Mouse (Mus musculus) forebrain, embryonic 14.5 days (tissue): ENCODE data around the gene Psmb9. TPM values are rescaled to one million over a fixed set of nuclear protein-coding genes. Genes with fewer than 3 reads are reported as not detected.
A peak's percentile ranks its signal among the peaks of the same experiment; 100 is the strongest.

Source experiments
- ATAC-seq: fragments of 200-750 bp; cut with Nextera tagmentation; 2 replicates; pipeline ENCODE4 v1.8.0; 2017; ENCODE audit warnings: mild to moderate bottlenecking, moderate library complexity
- DNase-seq: peaks from one replicate; pipeline ENCODE4 v3.0.0-alpha.2; 2015; ENCODE audit warnings: low spot score
- H3K27ac ChIP-seq: fragments of 300-500 bp; sonication (generic); 2 replicates; pipeline ENCODE4 v1.5.1; 2014; ENCODE audit warnings: low read depth, mild to moderate bottlenecking, control low read depth, low read length, moderate library complexity
- H3K27me3 ChIP-seq: fragments of 300-500 bp; sonication (generic); replicated peaks from 2 replicates; pipeline ENCODE4 v1.6.1; 2014; ENCODE audit warnings: low read length, control low read depth, mixed read lengths; ENCODE audit not compliant: control insufficient read depth, insufficient read depth
- H3K36me3 ChIP-seq: fragments of 300-500 bp; sonication (generic); 2 replicates; pipeline ENCODE4 v1.6.1; 2014; ENCODE audit warnings: low read length, control low read depth; ENCODE audit not compliant: control insufficient read depth, insufficient read depth
- H3K4me1 ChIP-seq: fragments of 300-500 bp; sonication (generic); 2 replicates; pipeline ENCODE4 v1.6.1; 2014; ENCODE audit warnings: antibody characterized with exemption, low read length, control low read depth; ENCODE audit not compliant: control insufficient read depth, insufficient read depth
- H3K4me2 ChIP-seq: fragments of 300-500 bp; sonication (generic); 2 replicates; pipeline ENCODE4 v1.6.1; 2014; ENCODE audit warnings: mild to moderate bottlenecking, control low read depth, low read length
- H3K4me3 ChIP-seq: fragments of 300-500 bp; sonication (generic); 2 replicates; pipeline ENCODE4 v1.5.1; 2014; ENCODE audit warnings: low read depth, low read length, control low read depth
- H3K9ac ChIP-seq: fragments of 300-500 bp; sonication (generic); 2 replicates; pipeline ENCODE4 v1.6.1; 2014; ENCODE audit warnings: mild to moderate bottlenecking, low read length, control low read depth, moderate library complexity
- H3K9me3 ChIP-seq: fragments of 300-500 bp; sonication (generic); replicated peaks from 2 replicates; pipeline ENCODE4 v1.6.1; 2016; ENCODE audit warnings: low read length, control low read depth, mixed read lengths; ENCODE audit not compliant: control insufficient read depth
- WGBS: fragments of 180-500 bp; shearing (Covaris S2); extraction: QIAGEN DNeasy Blood & Tissue Kit; methylation state at CpG from one replicate; pipeline ENCODE4 v1.1.7; 2014; 5-methylcytosine and 5-hydroxymethylcytosine counted together
- polyA plus RNA-seq: library from polyadenylated mRNA; unstranded; fragments of >200 nt; fragmentation: Nextera tagmentation; extraction: Ambion mirVana; gene quantifications from 2 replicates; pipeline ENCODE4 v1.2.1, GENCODE M21; 2014

Psmb9 gene
- polyA plus RNA-seq, 1 experiment from 2014 or later: 0.58 TPM

DNA sequence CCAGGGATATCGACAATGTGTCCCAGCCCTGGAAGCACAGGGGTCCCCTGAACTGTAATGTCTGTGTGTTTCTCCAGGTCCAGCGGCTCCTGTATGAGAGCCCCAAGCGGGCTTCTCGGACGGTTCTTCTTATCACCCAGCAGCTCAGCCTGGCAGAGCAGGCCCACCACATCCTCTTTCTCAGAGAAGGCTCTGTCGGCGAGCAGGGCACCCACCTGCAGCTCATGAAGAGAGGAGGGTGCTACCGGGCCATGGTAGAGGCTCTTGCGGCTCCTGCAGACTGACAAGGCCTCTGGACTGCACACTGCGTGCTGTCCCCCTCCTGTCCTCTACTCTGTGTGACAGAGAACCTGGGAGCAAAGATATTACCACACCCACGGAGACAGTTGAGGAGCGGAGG, 8.9 kb upstream of the Psmb9 start:
- no peak overlapping the region for H3K4me3 ChIP-seq

DNA sequence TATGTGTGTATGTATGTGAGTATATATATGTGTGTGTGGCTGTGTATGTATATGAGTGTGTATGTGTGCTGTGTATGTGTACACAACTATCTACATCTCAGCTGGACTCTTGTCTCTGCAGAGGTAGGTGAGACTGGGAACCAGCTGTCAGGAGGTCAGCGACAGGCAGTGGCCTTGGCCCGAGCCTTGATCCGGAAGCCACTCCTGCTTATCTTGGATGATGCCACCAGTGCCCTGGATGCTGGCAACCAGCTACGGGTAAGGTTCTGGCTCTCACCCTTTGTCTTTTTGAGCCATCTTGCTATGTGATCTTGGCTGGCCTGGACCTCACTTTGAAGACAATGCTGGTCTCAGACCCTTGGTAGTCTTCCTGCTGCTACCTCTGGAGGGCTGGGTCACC, 7.2 kb upstream of the Psmb9 start:
- Histone ChIP-seq H3K4me1 (no peaks in the 10 kb centered on the region), H3K27ac (no peak overlapping the region), H3K9ac (no peak overlapping the region), H3K4me3 (no peak overlapping the region), H3K4me2 (no peak overlapping the region), H3K27me3 (peaks cover 57% of the 10 kb centered on the region), H3K36me3 (no peaks in the 10 kb centered on the region), H3K9me3 (no peaks in the 10 kb centered on the region)
- WGBS: 84% methylated on average over 3 of the region's 4 CpGs
- no peak for ATAC-seq
- DNase-seq: no peak

More for the DNA sequence above, 8.9 kb upstream of the Psmb9 start:
- no peak for ATAC-seq
- no peak overlapping the region for H3K4me2 ChIP-seq
- no peak for DNase-seq
- WGBS: 29% methylated on average over 12 of the region's 12 CpGs
- H3K36me3 ChIP-seq: no peaks in the 10 kb centered on the region
- H3K4me1 ChIP-seq: no peaks in the 10 kb centered on the region
- no peak overlapping the region for H3K9ac ChIP-seq
- peaks cover 53% of the 10 kb centered on the region for H3K27me3 ChIP-seq
- no peak overlapping the region for H3K27ac ChIP-seq
- H3K9me3 ChIP-seq: no peaks in the 10 kb centered on the region

DNA sequence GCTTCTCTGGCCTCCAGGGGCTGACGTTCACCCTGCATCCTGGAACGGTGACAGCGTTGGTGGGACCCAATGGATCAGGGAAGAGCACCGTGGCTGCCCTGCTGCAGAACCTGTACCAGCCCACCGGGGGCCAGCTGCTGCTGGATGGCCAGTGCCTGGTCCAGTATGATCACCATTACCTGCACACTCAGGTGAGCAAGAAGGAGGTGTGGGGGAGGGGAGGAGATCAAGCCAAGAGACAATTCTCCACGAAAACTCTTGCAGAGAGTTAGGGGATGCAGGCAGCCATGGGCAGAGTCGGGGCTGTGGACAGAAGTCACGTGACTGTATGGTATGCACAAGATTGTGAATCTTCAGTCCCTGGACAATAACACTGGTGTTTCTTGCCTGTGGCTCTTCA, 5.9 kb upstream of the Psmb9 start:
- Histone ChIP-seq H3K4me2 (no peak overlapping the region), H3K36me3 (no peaks in the 10 kb centered on the region), H3K4me3 (no peak overlapping the region), H3K9me3 (no peaks in the 10 kb centered on the region), H3K4me1 (no peaks in the 10 kb centered on the region), H3K27ac (no peak overlapping the region), H3K9ac (no peak overlapping the region), H3K27me3 (peaks cover 54% of the 10 kb centered on the region)
- WGBS: 61% methylated on average over 8 of the region's 8 CpGs
- no peak for DNase-seq
- no peak for ATAC-seq

DNA sequence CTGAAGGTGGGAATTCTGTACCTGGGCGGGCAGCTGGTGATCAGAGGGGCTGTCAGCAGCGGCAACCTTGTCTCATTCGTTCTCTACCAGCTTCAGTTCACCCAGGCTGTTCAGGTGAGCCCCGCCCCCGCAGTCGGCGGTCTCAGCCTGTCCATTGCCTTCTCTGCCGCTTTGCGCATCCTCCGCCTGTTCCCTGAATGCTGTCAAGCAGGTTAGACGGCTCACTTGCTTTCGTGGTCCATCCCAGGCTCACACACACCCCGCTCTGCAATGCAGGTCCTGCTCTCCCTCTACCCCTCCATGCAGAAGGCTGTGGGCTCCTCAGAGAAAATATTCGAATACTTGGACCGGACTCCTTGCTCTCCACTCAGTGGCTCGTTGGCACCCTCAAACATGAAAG, 5.3 kb upstream of the Psmb9 start:
- no peaks in the 10 kb centered on the region for H3K9me3 ChIP-seq
- ATAC-seq: no peak
- H3K4me1 ChIP-seq: peaks cover 3% of the 10 kb centered on the region
- H3K4me2 ChIP-seq: no peak overlapping the region
- no peak overlapping the region for H3K27ac ChIP-seq
- WGBS: 22% methylated on average over 16 of the region's 16 CpGs
- no peak for DNase-seq
- H3K27me3 ChIP-seq: peaks cover 54% of the 10 kb centered on the region
- no peaks in the 10 kb centered on the region for H3K36me3 ChIP-seq
- H3K4me3 ChIP-seq: no peak overlapping the region
- no peak overlapping the region for H3K9ac ChIP-seq

DNA sequence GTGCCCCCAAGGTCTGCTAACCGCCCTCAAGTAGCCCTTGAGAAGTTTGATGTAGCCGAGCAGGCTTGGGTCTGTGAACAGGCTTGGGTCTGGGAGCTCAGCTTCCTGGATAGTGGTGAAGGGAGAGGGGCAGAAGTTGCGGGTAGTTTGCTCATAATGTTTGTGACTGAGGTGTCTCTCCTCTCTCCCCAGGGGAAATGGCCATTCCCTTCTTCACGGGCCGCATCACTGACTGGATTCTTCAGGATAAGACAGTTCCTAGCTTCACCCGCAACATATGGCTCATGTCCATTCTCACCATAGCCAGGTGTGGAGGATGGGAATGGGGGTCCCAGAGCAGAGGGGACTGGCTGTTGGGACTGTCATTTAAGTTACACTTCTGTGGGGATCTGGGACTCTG, 1.4 kb upstream of the Psmb9 start:
- no peak overlapping the region for H3K9ac ChIP-seq
- peaks cover 45% of the 10 kb centered on the region for H3K27me3 ChIP-seq
- whole genome bisulfite sequencing: 75% methylated on average over 6 of the region's 6 CpGs

DNA sequence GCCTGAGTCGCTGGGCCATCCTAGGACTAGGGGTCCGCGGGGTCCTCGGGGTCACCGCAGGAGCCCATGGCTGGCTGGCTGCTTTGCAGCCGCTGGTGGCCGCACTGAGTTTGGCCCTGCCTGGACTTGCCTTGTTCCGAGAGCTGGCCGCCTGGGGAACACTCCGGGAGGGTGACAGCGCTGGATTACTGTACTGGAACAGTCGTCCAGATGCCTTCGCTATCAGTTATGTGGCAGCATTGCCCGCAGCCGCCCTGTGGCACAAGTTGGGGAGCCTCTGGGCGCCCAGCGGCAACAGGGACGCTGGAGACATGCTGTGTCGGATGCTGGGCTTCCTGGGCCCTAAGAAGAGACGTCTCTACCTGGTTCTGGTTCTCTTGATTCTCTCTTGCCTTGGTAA, 446 bp upstream of the Psmb9 start:
- peak overlapping the region; percentile 39 for H3K4me3 ChIP-seq
- WGBS: 3% methylated on average over 20 of the region's 20 CpGs
- DNase-seq (no peak), ATAC-seq (peak; percentile 8; the same call in 1 of the 2 replicates)
- no peak overlapping the region for H3K27ac ChIP-seq
- peak overlapping the region; percentile 61 for H3K9ac ChIP-seq
- no peaks in the 10 kb centered on the region for H3K36me3 ChIP-seq
- peaks cover 9% of the 10 kb centered on the region for H3K4me1 ChIP-seq
- no peaks in the 10 kb centered on the region for H3K9me3 ChIP-seq
- H3K4me2 ChIP-seq: peak overlapping the region; percentile 78
- H3K27me3 ChIP-seq: peaks cover 42% of the 10 kb centered on the region

More for the DNA sequence above, 1.4 kb upstream of the Psmb9 start:
- no peak overlapping the region for H3K4me3 ChIP-seq
- H3K27ac ChIP-seq: no peak overlapping the region
- no peaks in the 10 kb centered on the region for H3K36me3 ChIP-seq
- ATAC-seq: no peak
- DNase-seq: no peak
- no peak overlapping the region for H3K4me2 ChIP-seq
- peaks cover 9% of the 10 kb centered on the region for H3K4me1 ChIP-seq
- H3K9me3 ChIP-seq: no peaks in the 10 kb centered on the region

GRCm38 (mm10) chr17:34186885-34187260, 691 bp downstream of the Psmb9 start:
- Histone ChIP-seq H3K27me3 (peaks cover 34% of the 10 kb centered on the region), H3K9ac (peak overlapping the region; percentile 61; the same call in 1 of the 2 replicates), H3K36me3 (no peaks in the 10 kb centered on the region), H3K4me3 (peak overlapping the region; percentile 39), H3K4me1 (peaks cover 9% of the 10 kb centered on the region), H3K9me3 (no peaks in the 10 kb centered on the region), H3K27ac (no peak overlapping the region), H3K4me2 (peak overlapping the region; percentile 78)
- DNase-seq: no peak
- WGBS: 2% methylated on average over 14 of the region's 14 CpGs
- ATAC-seq: no peak

DNA sequence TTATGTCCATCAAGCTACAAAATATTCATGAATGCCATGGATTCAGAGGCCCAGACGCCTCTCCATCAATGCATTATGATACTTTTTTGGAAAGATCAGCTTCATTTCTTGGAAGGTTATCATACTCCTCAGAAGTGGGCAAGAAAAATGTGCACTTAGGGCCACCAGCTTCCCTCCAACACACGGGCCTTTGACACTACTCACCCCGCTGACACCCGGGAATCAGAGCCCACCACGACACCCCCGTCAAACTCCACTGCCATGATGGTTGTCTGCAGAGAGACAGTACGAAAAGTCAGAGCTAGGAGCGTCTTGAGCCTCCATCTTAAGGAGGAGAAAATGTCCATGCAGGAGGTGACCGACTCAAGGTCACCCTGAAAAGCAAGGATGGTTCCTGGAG, 2.0 kb downstream of the Psmb9 start:
- Histone ChIP-seq H3K4me2 (no peak overlapping the region), H3K36me3 (no peaks in the 10 kb centered on the region), H3K27ac (no peak overlapping the region), H3K4me3 (no peak overlapping the region), H3K4me1 (peaks cover 9% of the 10 kb centered on the region), H3K9ac (no peak overlapping the region), H3K9me3 (no peaks in the 10 kb centered on the region), H3K27me3 (peaks cover 32% of the 10 kb centered on the region)
- 89% methylated on average over 9 of the region's 9 CpGs for WGBS
- no peak for ATAC-seq
- no peak for DNase-seq

- Histone ChIP-seq H3K27me3 (peaks cover 26% of the 10 kb centered on the region), H3K9me3 (no peaks in the 10 kb centered on the region)
Observed at GRCm38 (mm10) chr17:34183564-34184219, 3.9 kb downstream of the Psmb9 start.

More at GRCm38 (mm10) chr17:34183564-34184219, 3.9 kb downstream of the Psmb9 start:
- ATAC-seq: no peak
- no peak overlapping the region for H3K4me3 ChIP-seq
- WGBS: 77% methylated on average over 15 of the region's 15 CpGs
- H3K27ac ChIP-seq: no peak overlapping the region
- DNase-seq: no peak
- no peak overlapping the region for H3K9ac ChIP-seq
- peaks cover 9% of the 10 kb centered on the region for H3K4me1 ChIP-seq
- no peaks in the 10 kb centered on the region for H3K36me3 ChIP-seq
- no peak overlapping the region for H3K4me2 ChIP-seq
